Mouse (Mus musculus): ENCODE data around the gene Lpin2. TPM values are rescaled to one million over a fixed set of nuclear protein-coding genes. Genes with fewer than 3 reads are reported as not detected.

The Lpin2 gene
- total and polyA plus RNA-seq, 3 experiments: 22.4 to 32.1 TPM; not detected in 1

DNA sequence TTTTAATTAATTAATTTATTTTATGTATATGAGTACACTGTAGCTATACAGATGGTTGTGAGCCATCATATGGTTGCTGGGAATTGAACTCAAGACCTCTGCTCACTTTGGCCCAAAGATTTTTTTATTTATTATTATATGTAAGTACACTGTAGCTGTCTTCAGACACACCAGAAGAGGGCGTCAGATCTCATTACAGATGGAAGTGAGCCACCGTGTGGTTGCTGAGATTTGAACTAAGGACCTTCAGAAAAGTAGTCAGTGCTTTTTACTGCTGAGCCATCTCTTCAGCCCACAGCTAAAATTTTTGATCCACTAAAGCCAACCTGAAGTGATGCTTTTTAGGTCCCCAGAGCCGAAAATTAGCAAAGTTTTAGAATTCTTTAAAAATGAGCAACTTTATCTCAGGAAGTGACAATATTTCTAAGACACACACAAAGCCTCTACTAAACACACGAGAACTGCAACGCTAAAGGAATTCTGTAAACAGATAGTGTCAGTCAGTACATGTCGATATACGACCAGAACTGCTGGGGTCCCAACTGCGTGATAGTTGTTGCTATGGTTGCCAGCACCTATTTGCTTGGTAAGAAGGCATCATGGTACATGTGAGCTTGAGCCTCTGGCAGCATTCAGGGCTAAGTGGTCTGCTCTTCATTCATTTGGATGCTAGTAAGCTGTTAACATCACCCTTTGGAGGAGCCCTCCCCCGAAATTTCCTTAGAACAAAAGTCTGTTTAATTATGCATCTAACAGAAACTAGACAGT, 45.0 kb downstream of the Lpin2 start:
- H3K27ac ChIP-seq (ENCODE audit: control insufficient read depth, low read depth, low read length): no peak overlapping the region
- no peak overlapping the region for H3K9ac ChIP-seq (ENCODE audit: control insufficient read depth, low read depth, low read length, poor library complexity, severe bottlenecking)
- H3K36me3 ChIP-seq (ENCODE audit: control insufficient read depth in 1 of 2, insufficient read depth in 2 of 2, low read length in 2 of 2): peaks cover 0 to 32% of the 10 kb centered on the region in 2 experiments; a peak in 3 of 4 replicates
- no peaks in the 10 kb centered on the region for H3K79me2 ChIP-seq (ENCODE audit: control insufficient read depth, insufficient read depth, low read length, poor library complexity)
- no peak for DNase-seq (ENCODE audit: low read depth, low spot score)
- TF ChIP-seq MXI1 (IDR thresholded peaks at IDR 0.05; ENCODE audit: low read depth, low read length): no peak
- TF ChIP-seq CTCF (IDR thresholded peaks at IDR 0.05 in 2 of 3, conservative IDR thresholded peaks at IDR 0.05 in 1 of 3; ENCODE audit: control insufficient read depth in 1 of 3, insufficient read depth in 1 of 3, low read depth in 2 of 3, low read length in 3 of 3, poor library complexity in 1 of 3, severe bottlenecking in 1 of 3): peak in 1 of 3 experiments; percentile 30; a peak in 1 of 6 replicates
- no peak for TF ChIP-seq NELFE (IDR thresholded peaks at IDR 0.05; ENCODE audit: low read depth, low read length)
- TF ChIP-seq SMC3 (IDR thresholded peaks at IDR 0.05; ENCODE audit: low read depth, low read length): peak; percentile 22; the same call in 1 of the 2 replicates
- TF ChIP-seq HCFC1 (IDR thresholded peaks at IDR 0.05; ENCODE audit: low read depth, low read length): no peak
- no peaks in the 10 kb centered on the region for H3K9me3 ChIP-seq (replicated peaks; ENCODE audit: insufficient read depth, low read length)
- no peaks in the 10 kb centered on the region for H3K4me1 ChIP-seq (ENCODE audit: control insufficient read depth in 1 of 2, insufficient read depth in 2 of 2, low read length in 2 of 2)
- H3K4me3 ChIP-seq (ENCODE audit: control insufficient read depth in 1 of 2, insufficient read depth in 1 of 2, low read depth in 2 of 2, low read length in 2 of 2): no peak overlapping the region
- H3K27me3 ChIP-seq (ENCODE audit: control insufficient read depth in 1 of 2, insufficient read depth in 2 of 2, low read length in 2 of 2): no peaks in the 10 kb centered on the region

DNA sequence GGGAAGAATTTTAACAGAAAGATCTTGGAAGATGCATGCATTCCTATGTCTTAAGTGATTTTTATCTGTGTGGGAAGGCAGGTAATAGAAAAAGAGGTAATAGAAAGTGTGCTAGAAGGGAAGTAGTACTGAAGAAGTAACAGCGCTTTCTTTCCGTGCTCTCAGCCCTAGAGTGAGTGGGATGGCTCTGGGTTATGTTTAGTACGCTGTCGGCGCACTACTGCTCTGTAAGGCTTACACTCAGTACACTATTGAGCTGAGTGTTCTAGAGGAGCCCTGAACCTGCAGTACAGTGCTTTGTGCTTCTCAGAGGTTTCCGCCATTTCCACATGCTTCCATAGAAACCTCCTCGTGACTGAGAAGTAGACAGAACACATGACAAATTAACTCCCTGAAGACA, 46.3 kb downstream of the Lpin2 start:
- no peaks in the 10 kb centered on the region for H3K9me3 ChIP-seq (replicated peaks; ENCODE audit: insufficient read depth, low read length)
- no peaks in the 10 kb centered on the region for H3K27me3 ChIP-seq (ENCODE audit: control insufficient read depth in 1 of 2, insufficient read depth in 2 of 2, low read length in 2 of 2)
- H3K4me1 ChIP-seq (ENCODE audit: control insufficient read depth in 1 of 2, insufficient read depth in 2 of 2, low read length in 2 of 2): no peaks in the 10 kb centered on the region
- H3K9ac ChIP-seq (ENCODE audit: control insufficient read depth, low read depth, low read length, poor library complexity, severe bottlenecking): no peak overlapping the region
- no peak overlapping the region for H3K27ac ChIP-seq (ENCODE audit: control insufficient read depth, low read depth, low read length)
- no peaks in the 10 kb centered on the region for H3K79me2 ChIP-seq (ENCODE audit: control insufficient read depth, insufficient read depth, low read length, poor library complexity)
- H3K36me3 ChIP-seq (ENCODE audit: control insufficient read depth in 1 of 2, insufficient read depth in 2 of 2, low read length in 2 of 2): peaks cover 0 to 25% of the 10 kb centered on the region in 2 experiments; a peak in 3 of 4 replicates
- no peak for TF ChIP-seq USF1 (IDR thresholded peaks at IDR 0.05; ENCODE audit: low read depth, low read length)
- TF ChIP-seq GABPA (IDR thresholded peaks at IDR 0.05; ENCODE audit: low read depth, low read length): no peak
- TF ChIP-seq ZNF384 (IDR thresholded peaks at IDR 0.05; ENCODE audit: low read depth, low read length): no peak
- TF ChIP-seq TCF12 (IDR thresholded peaks at IDR 0.05; ENCODE audit: low read depth, low read length): no peak
- no peak for TF ChIP-seq MEF2A (IDR thresholded peaks at IDR 0.05; ENCODE audit: extremely low read depth, insufficient replicate concordance, low read depth, low read length, poor library complexity, severe bottlenecking)
- no peak for TF ChIP-seq MYC (IDR thresholded peaks at IDR 0.05; ENCODE audit: low read depth, low read length)
- no peak for TF ChIP-seq ELF1 (IDR thresholded peaks at IDR 0.05; ENCODE audit: low read depth, low read length)
- no peak for TF ChIP-seq SMC3 (IDR thresholded peaks at IDR 0.05; ENCODE audit: low read depth, low read length)
- no peak for TF ChIP-seq EP300 (IDR thresholded peaks at IDR 0.05; ENCODE audit: low read depth in 1 of 2, low read length in 2 of 2)
- TF ChIP-seq HCFC1 (IDR thresholded peaks at IDR 0.05; ENCODE audit: low read depth, low read length): no peak
- TF ChIP-seq NRF1 (IDR thresholded peaks at IDR 0.05; ENCODE audit: insufficient read depth, low read depth, low read length, poor library complexity, severe bottlenecking): no peak
- no peak for TF ChIP-seq GATA1 (IDR thresholded peaks at IDR 0.05; ENCODE audit: low read depth, low read length)
- TF ChIP-seq JUND (IDR thresholded peaks at IDR 0.05; ENCODE audit: low read depth, low read length): no peak
- no peak for TF ChIP-seq ZKSCAN1 (IDR thresholded peaks at IDR 0.05; ENCODE audit: low read depth, low read length)
- no peak for TF ChIP-seq ETS1 (IDR thresholded peaks at IDR 0.05; ENCODE audit: low read depth, low read length)
- no peak for TF ChIP-seq POLR2AphosphoS5 (IDR thresholded peaks at IDR 0.05; ENCODE audit: borderline replicate concordance, low read depth, low read length)
- TF ChIP-seq RAD21 (IDR thresholded peaks at IDR 0.05; ENCODE audit: low read depth, low read length): no peak
- no peak overlapping the region for H3K4me3 ChIP-seq (ENCODE audit: control insufficient read depth in 1 of 2, insufficient read depth in 1 of 2, low read depth in 2 of 2, low read length in 2 of 2)
- no peak for DNase-seq (ENCODE audit: low read depth, low spot score)
